ENCODE assay signal across 8 mouse cellular contexts in genomic region chrX:143058829-143059228, GRCm38 (mm10). TPM values are rescaled to one million over a fixed set of nuclear protein-coding genes. Genes with fewer than 3 reads are reported as not detected.
DNase-seq lines count a peak whose midpoint lies in the region; ATAC-seq and TF ChIP-seq lines count a peak whose summit lies in the region.

No protein-coding gene starts in this region.

- H3K4me2 ChIP-seq in embryonic facial prominence, embryonic 12.5 days (replicated peaks): peak overlapping the region; percentile 40
- H3K4me2 ChIP-seq in limb, embryonic 15.5 days: peak overlapping the region; percentile 46
- peak overlapping the region; percentile 29 for H3K4me2 ChIP-seq in midbrain, postnatal 0 days (ENCODE audit: low read depth, low read length, poor library complexity, severe bottlenecking)

- WGBS in embryonic facial prominence, embryonic 12.5 days: 11% methylated on average over 12 of the region's 12 CpGs
- WGBS in limb, embryonic 15.5 days: 18% methylated on average over 12 of the region's 12 CpGs
- 15% methylated on average over 12 of the region's 12 CpGs for whole genome bisulfite sequencing in midbrain, postnatal 0 days

- H3K9me3 ChIP-seq in embryonic facial prominence, embryonic 12.5 days: no peaks in the 10 kb centered on the region
- no peaks in the 10 kb centered on the region for H3K9me3 ChIP-seq in limb, embryonic 15.5 days
- H3K9me3 ChIP-seq in midbrain, postnatal 0 days (ENCODE audit: low read length): no peaks in the 10 kb centered on the region

- no peak overlapping the region for H3K27ac ChIP-seq in embryonic facial prominence, embryonic 12.5 days
- no peak overlapping the region for H3K27ac ChIP-seq in limb, embryonic 15.5 days
- H3K27ac ChIP-seq in midbrain, postnatal 0 days (ENCODE audit: low read depth, low read length): no peak overlapping the region

- peak; percentile 35; the same call in 1 of the 2 replicates for ATAC-seq in embryonic facial prominence, embryonic 12.5 days (ENCODE audit: insufficient number of reproducible peaks, insufficient read depth, low FRiP score, low TSS enrichment)
- ATAC-seq in limb, embryonic 15.5 days (ENCODE audit: insufficient number of reproducible peaks, low FRiP score, low TSS enrichment, low read depth): no peak
- ATAC-seq in midbrain, postnatal 0 days (ENCODE audit: low FRiP score): peak; percentile 16; the same call in 1 of the 2 replicates

- H3K27me3 ChIP-seq in embryonic facial prominence, embryonic 12.5 days: peaks cover 9% of the 10 kb centered on the region
- H3K27me3 ChIP-seq in limb, embryonic 15.5 days: 0 out of 2 replicates have a peak, but pooled peaks cover 5% of the 10 kb centered on the region
- no peaks in the 10 kb centered on the region; the same call in 1 of the 2 replicates for H3K27me3 ChIP-seq in midbrain, postnatal 0 days (ENCODE audit: insufficient read depth, low read length)

- no peak overlapping the region for H3K9ac ChIP-seq in embryonic facial prominence, embryonic 12.5 days
- H3K9ac ChIP-seq in limb, embryonic 15.5 days: no peak overlapping the region
- H3K9ac ChIP-seq in midbrain, postnatal 0 days (replicated peaks; ENCODE audit: low read length, poor library complexity, severe bottlenecking): no peak overlapping the region

- H3K4me3 ChIP-seq in embryonic facial prominence, embryonic 12.5 days: no peak overlapping the region
- H3K4me3 ChIP-seq in limb, embryonic 15.5 days: peak overlapping the region; percentile 17
- no peak overlapping the region for H3K4me3 ChIP-seq in midbrain, postnatal 0 days (ENCODE audit: low read depth, low read length)

- peak; percentile 88 for TF ChIP-seq CTCF in midbrain, postnatal 0 days (IDR thresholded peaks at IDR 0.05)

- peak; percentile 77 for DNase-seq in 3T3-L1 (ENCODE audit: low read depth, low spot score)
- peak; percentile 78 for DNase-seq in adrenal gland, postnatal 25 days
- peak; percentile 23 to 55 for DNase-seq in heart, adult 9 months (ENCODE audit: low spot score in 2 of 2)
- DNase-seq in kidney, adult 9 months: peak; percentile 58
- peak; percentile 76 for DNase-seq in midbrain, postnatal 0 days (ENCODE audit: low spot score)
- peak; percentile 59 to 81 for DNase-seq in spleen, postnatal 10 days (ENCODE audit: low spot score in 2 of 2)

- no peaks in the 10 kb centered on the region for H3K36me3 ChIP-seq in embryonic facial prominence, embryonic 12.5 days
- H3K36me3 ChIP-seq in limb, embryonic 15.5 days: no peaks in the 10 kb centered on the region
- no peaks in the 10 kb centered on the region for H3K36me3 ChIP-seq in midbrain, postnatal 0 days (ENCODE audit: insufficient read depth, low read length)

- 0 out of 2 replicates have a peak, but pooled peaks cover 3% of the 10 kb centered on the region for H3K4me1 ChIP-seq in embryonic facial prominence, embryonic 12.5 days
- peaks cover 18% of the 10 kb centered on the region for H3K4me1 ChIP-seq in limb, embryonic 15.5 days
- no peaks in the 10 kb centered on the region for H3K4me1 ChIP-seq in midbrain, postnatal 0 days (ENCODE audit: insufficient read depth, low read length)

RNA-seq across cellular contexts. Expression of gene Rtl9, which starts 40.6 kb away (rescaled TPM):
- total RNA-seq in adrenal gland, postnatal 25 days (2021): not detected in 2 replicates
- 0.28 and 0.38 TPM in 2 replicates for polyA plus RNA-seq in embryonic facial prominence, embryonic 12.5 days (2016; fragmentation: Nextera tagmentation; extraction: Ambion mirVana)
- polyA plus RNA-seq in limb, embryonic 15.5 days (2015; fragmentation: Nextera tagmentation; extraction: Ambion mirVana): 1.3 TPM in 2 replicates
- 3.1 and 3.5 TPM in 2 replicates for total RNA-seq in midbrain, postnatal 0 days (2014; rRNA removed)
- 1.1 and 1.4 TPM in 2 replicates for polyA plus RNA-seq in midbrain, postnatal 0 days (2015; fragmentation: Nextera tagmentation; extraction: Ambion mirVana)
